Mouse (Mus musculus): ENCODE data around the gene Edem2.
"Not testable (repeated sequence)": the region's sequence is repeated elsewhere in the genome, so short reads cannot be mapped to it uniquely, and the experiment has no call there.

Gene Edem2

DNA sequence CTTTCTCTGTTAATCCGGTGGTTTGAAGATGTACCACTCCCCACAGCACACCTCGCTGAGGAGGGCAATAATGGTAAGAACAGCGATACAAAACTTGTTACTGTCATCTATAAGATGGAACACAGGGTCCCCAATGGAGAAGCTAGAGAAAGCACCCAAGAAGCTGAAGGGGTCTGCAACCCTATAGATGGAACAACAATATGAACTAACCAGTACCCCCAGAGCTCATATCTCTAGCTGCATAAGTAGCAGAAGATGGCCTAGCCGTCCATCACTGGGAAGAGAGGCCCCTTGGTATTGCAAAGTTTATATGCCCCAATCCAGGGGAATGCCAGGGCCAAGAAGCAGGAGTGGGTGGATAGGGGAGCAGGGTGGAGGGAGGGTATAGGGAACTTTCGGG lies 6.5 kb upstream of the Edem2 start, which contains the start of gene Gm17581:
Gm17581 (minus strand) TSS at position 101 of the 400 bp plus-strand sequence.
- DNase-seq (ENCODE audit: low spot score), result not testable (repeated sequence)

DNA sequence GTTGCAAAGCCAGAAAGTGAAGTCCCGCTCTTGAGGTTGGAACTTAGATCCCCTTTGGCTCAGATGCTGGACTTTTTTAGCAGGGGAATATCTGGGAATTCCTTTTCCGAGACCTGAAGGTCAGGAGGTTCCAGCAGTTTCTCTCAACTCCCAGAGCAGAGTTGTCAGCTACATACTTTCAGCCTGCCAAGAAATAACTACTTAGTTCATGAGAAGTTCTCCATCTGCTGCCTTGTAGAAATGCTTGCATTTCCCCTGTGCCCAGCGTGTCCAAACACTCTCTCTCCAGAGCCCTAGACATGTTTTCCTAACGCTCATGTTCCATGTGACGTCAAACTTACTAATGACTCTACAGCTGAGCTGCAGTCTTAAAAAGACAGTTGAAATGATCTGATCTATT lies 5.8 kb upstream of the Edem2 start:
- DNase-seq (ENCODE audit: low spot score), result no peak

DNA sequence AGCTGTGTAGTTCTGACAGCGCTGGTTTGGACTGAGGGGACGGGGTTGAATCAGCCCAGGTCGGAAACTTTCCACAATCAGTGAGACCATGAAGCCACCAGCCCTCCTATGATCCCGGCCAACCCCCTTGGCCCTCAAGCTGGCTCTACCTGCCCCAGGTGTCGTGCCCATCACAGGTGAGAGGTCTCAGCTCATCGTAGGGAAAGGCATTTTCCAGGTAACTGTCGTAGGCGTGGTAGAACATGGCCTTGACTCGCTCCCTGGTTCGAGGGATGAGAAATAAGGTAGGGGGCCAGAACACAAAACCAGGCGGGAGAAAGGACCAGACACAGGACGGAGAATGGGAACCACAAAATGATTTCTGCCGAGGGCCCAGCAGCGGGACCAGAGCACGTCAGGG lies 533 bp downstream of the Edem2 start:
- no peak for DNase-seq (ENCODE audit: low spot score)

DNA sequence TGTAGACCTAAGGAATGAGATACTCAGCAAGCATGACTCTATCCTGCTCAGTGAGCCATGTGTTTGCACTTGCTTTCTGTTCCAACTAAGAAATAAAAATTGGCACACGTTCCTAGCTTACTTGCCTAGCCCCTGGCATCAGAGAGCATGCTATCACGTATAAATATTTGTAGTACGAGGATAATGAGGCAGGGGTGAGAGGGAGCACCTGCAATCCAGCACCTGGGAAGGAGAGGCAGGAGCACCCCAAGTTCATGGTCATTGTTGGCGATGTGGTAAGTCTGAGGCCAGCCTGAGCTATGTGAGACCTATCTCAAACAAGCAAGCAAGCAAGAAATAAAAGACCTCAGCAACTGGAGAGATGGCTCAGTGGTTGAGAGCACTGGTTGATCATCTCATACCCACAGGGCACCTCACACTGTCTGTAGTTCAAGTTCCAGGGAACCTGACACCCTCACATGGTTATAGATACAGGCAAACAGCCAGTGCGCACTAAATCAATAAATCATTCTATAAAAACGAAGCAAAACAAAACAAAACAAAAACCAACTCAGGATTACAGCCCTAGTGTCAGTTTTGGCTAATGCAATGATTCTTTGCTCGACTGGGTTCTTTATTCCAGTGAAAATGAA lies 1.4 kb downstream of the Edem2 start:
- no peak for DNase-seq (ENCODE audit: low spot score)

DNA sequence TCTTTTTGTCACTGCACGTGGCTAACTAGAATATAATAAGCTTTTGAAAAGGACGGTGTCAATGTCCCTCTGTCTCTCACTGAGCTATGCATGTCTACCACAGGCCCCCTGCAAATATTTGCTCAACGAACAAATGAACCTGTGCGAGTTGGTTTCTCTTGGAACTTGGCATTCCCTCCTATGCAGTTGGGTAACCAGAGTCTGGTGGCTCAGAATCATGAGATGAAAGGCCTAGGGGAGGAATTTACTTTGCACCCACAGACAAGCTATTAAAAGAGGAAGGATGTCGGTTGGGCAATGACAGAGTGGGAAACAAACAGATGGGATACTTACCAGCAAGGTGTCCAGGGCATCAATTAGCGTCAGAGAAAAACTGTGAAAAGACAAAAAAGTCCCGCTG lies 3.0 kb downstream of the Edem2 start:
- no peak for DNase-seq (ENCODE audit: low spot score)

DNA sequence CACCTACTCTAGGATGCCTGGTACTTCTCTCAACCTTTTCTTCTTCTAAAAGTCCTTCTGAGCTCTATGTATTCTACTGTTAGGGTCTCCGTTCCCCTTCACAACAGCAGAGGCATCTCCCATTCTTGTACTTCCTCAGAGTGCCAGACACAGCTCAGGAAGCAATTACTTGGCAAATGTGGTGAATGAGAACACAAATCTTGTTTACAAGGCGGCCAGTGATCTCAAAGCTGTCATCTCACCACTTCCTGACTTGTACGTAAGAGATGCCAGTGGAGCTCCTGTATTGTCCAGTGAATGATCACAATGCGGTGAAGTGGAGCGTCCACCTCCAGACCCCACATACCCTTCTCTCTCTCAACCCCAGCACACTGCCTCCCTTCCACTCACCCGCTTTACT lies 4.7 kb downstream of the Edem2 start:
- no peak for DNase-seq (ENCODE audit: low spot score)

DNA sequence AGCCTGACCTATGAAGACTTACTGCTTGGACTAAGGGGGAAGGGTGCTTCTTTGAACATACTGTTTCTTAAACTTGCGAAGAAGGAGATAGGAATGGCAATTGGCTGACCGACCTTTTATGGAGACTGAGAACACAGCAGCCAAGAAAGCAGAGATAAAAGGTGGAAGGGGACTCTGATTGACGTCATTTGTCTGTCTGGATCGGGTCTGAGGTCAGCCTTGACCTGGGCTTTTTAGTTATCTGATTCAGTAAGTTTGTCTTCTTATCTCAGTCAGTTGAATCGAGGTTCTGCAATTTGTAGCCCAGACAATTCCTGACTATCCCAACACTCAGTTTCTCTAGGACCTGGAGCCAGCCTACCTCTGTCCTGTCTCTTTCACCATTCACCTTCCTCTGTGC lies 5.2 kb downstream of the Edem2 start:
- no peak for DNase-seq (ENCODE audit: low spot score)

DNA sequence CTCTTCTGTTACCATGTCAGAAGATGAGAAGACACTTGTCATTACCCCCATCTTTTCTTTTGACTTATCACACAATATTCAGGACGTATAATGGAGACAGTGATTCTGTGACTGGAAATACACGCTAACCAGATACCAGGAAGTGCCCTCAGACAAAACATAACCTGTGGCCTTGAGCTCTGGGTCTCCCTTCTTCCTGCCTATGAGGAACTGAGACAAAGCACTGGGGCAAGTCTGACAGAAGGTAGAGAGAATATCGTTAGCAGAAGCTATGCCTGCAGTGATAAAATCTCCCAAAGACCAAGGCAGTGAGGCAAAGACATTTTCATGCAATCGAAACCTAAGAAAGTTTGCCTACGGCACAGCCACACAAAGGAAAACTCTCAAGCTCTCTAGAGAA lies 8.7 kb downstream of the Edem2 start:
- DNase-seq (ENCODE audit: low spot score), result no peak

DNA sequence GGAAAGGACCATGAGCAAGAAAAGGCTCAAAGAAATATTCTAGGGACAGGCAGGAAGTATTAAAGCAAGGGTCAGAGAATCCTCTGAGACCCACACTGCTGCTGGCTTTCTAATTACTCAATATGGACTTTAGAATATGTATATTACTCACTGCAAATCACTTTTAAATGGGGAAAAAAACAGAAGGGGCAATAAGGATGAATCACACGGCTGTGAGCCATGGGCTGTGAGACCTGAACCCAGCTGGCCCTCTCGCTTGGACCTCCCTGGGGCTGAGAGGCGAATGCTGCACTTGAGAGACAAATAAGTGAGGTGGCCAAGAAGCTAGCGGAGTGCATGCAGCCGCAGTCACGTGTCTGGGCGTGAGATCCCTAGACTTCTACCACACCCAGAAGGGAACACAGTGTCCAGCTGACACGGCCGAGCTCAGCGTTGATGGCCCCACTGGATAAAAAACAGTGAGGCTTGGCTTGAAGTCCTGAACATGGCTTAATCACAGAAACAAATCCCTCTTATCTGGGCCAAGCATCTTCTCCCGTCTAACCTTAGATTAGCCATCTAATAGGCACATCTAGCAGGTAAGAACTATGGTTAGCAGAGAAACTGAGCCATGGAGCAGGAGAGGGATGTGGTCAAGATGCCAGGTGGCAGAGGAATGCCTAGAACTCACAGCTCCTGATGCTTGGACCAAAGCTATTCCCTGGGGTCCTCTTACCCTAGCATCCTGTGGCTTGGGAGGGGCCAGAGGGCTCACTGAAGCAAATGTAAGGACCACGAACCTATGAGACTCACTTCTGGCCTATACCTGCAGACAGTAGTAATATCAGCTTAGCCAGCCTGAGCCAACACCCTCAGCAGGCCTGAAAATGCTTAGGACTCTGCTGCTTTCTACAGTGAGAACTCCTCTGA lies 11.9 kb downstream of the Edem2 start:
- DNase-seq (ENCODE audit: low spot score), result no peak

DNA sequence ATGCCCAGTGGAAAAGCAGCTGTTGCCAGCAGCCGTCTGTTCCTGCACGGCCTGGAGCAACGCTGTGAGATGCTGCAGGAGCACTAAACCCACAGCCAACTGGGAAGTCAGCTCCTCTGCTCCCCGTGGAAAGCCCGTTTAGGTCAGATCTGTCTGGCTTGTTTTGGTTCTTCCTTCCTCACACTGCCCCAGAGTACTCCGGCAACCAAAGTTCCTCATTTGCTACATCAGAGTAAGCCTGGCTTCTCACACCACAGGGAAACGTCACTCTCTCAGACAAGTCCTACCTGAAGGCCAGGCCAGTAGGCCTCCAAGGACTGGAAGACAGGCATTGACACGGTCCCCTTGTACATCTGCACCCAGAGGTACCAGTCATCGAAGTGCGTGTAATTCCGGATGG lies 18.7 kb downstream of the Edem2 start:
- DNase-seq (ENCODE audit: low spot score), result no peak

DNA sequence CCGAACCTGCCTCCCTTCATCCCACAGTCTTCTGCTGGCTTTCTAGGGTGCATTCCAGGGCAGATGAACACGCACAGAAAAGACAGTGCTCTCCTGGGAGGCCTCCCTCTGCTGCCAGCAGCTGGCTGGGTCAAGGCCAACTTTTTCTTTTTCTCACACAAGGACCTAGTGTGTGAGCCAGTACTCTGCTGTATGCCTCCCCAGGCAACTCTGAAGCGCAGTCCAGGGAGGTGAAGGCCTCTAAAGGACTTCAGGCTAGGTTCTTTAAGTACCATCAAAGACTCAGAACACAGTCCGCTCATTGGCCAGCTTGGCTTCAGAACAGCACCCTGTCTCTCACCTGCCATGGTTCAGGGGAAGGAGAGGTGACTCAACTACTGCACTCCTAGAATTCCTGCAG lies 22.0 kb downstream of the Edem2 start:
- no peak for DNase-seq (ENCODE audit: low spot score)

DNA sequence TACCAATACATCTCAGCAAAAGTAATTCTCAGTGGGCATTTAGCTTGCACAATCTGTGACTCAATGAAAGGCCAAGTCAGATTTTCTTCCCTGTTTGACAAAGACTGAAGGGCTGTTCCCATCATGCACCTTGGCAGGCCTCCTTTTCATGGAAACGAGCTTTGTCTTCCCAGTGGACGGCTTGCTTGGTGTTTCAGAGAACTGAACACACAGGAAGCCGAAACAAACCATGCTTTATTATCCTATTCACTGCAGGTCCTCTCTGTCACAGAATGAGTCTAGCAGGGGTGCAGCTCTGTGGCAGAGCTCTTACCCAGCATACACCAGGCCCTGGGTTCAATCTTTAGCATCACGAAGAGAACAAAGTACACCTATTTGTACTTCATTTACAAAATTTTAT lies 25.6 kb downstream of the Edem2 start:
- DNase-seq (ENCODE audit: low spot score), result no peak

DNA sequence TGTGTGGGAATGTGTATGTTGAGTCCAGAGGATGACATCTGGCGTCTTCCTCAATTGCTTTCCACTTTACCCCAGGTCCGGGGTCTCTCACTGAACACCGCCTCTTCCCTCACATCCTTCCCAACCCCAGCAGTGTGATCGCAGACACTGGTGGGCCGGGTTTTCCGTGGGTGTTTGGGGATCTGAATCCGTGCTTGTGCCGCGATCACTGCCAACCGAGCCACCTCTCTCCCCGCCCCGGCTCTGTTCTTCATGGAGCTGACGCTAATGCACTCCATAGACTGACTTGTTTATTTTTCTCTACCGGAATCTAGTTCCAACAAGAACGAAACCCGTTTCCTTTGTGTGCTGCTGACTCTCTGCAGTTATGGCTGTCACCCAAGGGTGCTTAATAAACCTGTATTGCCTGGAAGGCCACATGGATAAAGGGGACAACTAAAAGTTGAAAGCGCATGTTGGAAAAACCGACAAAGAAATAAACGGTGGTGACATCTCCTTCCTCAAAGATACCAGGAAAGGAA lies 27.8 kb downstream of the Edem2 start:
- DNase-seq (ENCODE audit: low spot score), result no peak

DNA sequence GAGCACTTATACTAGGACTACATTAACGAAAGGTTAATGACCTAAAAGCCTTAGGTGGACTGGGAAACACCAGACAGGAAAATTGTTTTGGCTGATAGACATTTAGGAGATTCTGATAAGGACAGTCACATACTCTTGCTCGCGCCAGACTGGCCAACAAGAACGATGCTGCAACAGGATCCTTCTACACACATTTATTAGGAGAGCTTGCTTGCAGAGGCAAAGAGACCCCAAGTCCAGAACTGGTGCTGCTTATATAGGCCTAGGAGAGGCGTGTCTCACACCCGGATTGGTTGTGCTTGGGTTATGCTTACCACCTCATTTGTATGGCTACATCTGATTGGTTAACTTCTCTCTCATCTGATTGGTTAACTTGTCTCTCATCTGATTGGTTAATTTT lies 30.8 kb downstream of the Edem2 start:
- not testable (repeated sequence) for DNase-seq (ENCODE audit: low spot score)

DNA sequence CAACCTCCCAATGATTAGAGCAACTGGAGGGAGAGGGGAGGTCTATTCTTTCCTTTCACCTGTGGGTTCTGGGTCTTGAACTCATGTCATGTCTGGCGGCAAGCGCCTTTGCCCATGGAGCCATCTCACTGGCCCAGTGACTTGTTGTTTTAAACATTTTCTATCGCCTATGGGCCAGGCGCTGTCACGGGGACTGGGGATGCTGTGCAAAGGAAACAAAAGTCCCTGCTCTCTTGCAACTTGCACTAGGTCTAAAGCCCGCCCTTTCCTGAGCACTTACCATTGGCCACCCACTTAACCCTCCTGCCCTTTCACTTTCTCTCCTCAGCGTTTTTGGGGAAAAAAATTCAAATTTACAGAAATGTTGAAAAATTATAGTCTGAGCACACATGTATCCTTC lies 32.4 kb downstream of the Edem2 start:
- DNase-seq (ENCODE audit: low spot score), result no peak

DNA sequence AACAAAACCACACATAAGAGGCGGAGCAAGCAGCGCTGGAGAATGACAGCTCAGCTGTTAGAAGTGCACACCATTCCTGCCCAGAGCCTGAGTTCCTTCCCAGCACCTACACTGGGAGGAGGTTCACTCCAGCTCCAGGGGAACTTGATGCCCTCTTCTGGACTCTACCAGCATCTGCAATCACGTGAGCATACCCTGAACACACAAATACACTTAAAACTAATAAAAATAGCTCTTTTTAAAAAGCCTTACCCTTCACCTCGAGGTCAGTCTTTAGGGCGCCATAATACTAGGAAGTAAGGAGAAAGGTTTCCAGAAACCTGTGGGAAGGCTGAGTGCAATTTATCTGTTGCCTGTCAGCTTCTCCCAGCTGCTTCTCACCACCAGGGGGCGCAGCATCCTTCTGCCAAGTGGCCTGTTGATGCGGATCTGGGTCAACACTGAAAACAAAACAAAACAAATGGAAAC lies 33.1 kb downstream of the Edem2 start:
- peak; percentile 70 for DNase-seq (ENCODE audit: low spot score)

DNA sequence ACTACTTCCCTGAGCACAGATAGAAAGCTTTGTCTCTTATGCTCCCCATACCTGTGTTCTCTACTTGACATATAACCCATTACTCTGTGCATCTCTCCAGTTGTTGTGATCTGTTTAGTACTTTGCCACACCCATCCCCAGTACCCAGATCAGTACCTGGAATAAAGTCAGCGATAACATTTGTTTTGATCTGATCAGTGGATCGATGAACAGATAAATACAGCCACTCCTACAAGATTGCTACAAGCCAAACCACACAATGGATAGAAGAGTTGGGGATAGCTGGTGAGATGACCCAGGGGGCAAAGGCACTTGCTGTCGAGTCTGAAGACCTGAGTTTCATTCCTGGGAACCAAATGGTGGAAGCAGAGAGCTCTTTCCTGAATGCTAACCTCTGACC lies 34.0 kb downstream of the Edem2 start:
- DNase-seq (ENCODE audit: low spot score), result no peak

DNA sequence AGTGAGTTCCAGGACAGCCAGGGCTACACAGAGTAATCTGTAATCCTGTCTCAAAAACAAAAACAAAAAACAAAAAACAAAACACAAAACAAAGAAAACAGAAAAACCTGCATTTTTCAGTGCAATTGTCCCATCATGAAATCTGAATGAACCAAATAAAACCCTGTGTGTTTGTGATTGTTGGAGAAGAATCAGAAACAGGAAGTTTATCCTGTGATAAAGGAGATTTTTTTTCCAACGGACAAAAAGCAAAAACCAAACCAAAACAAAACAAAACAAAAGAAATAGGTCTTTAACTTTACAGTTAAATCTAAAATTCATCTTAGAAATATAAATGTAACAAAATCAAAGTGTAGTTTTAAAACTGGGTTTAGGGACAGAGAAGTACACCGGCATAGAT lies 34.7 kb downstream of the Edem2 start:
- DNase-seq (ENCODE audit: low spot score), result no peak

DNA sequence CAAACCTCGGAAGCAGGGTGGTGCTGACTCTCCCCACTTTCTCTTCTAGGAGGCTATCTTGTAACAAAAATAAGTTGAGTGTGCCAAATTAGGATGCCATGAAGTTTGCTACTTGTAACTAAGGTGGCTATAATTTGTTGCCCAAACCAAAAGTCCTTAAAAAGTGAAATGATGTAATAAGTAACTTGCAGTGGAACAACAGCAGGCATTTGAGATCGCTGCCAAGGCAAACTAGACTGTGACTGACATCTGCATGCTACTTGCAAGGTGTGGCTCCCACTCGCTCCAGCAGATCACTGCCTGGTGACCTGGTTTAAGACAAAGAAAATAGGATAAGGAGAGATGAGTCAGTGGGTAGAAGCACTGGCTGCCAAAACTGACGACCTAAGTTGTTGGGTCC lies 36.1 kb downstream of the Edem2 start:
- DNase-seq (ENCODE audit: low spot score), result no peak

DNA sequence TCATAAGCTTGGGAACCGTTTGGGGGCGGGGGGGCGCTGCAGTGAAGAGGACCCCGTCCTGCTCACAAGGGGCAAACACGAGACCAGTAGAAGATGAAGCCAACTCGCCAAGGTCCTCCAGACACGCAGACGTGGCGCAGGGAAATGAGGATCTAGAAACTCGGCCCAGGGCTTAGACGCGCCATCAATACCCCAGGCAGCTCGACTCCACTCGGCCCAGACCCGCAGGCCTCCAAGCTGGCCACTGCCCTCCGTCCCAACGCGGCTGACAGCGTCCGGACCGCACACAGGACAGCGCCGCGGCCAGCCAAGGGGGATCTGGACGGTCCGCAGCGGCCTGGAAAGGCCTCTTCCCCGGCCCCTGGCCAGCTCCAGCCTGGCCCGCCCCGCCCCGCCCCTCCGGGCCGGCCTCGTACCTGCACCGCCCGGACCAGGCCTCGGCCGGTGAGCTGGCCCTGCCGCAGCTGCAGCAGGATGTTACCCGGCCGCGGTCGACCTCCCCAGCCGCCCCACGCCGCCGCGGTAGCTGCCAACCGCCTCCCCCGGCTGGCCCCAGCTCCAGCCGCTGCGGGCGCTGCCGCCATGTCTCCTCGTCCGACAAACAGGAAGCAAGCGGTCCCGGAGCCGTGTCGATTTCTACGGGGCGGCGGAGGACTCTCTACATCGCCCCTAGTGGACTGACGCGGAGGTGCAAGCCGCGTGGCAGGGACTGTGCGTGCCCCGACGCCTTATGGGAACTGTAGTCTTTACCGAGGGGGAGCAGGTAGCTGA lies 37.4 kb downstream of the Edem2 start, which contains the start of gene Trpc4ap:
Trpc4ap (minus strand) TSS at position 662 of the 771 bp plus-strand sequence.
- peak; percentile 99 for DNase-seq (ENCODE audit: low spot score)

DNA sequence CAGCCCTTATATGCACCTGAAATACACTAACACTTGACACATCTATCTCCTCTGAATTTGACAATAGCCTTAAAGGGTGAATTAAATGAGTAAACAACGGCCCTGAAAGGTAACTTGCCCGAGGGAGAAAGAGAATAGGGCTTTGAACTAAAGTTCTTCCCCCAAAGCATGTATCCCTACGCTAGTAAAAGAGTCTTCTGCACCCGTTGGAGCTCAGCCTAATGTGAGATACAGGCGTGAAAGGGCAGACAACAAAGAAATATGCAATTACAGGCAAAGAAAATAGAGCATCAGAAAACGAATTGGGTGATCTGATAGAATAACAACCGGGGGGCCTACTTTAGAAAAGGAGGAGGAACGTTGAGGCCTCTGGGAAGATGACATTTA lies 37.9 kb downstream of the Edem2 start:
- DNase-seq (ENCODE audit: low spot score), result no peak

DNA sequence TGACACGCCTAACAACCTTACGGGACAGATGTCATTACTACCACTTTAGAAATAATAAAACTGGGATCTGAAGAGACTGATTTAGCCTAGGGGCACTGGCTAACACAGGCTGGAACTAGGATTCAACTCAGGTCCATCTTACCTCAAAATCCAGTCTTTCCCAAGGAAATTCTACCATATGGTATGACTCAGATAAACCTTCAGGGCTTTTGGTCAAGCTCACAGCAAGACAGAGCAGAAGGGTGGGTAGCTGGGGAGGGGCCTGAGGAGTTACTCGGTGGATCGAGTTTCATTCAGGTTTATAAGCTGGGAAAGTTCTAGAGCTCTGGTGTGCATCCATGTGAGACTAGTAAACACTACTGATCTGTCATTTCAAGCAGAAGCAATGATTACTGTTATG lies 40.1 kb downstream of the Edem2 start:
- no peak for DNase-seq (ENCODE audit: low spot score)
